ENCODE assay signal across 29 mouse cellular contexts in the genomic region with DNA sequence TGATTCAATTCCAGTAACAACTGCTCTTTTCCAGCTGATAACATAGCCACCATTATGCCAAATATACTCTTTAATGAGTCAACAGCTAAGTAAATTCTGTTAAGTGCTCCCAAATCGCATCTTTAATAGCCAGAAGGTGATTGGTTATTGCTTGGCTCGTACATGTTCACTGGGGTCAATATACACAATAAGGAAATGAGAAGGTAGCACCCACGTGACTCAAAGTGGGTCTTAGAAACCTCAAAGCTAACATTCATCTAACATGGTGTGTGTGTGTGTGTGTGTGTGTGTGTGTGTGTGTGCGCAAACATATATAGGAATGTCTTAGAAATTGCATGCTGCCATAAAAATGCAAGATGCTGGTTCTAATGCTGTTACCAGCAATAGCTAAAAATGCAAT.
DNase-seq lines count a peak whose midpoint lies in the region; ATAC-seq and TF ChIP-seq lines count a peak whose summit lies in the region.
"Had no signal": no experiment of that assay in that cellular context is flagged by ENCODE, and none has a peak within 500 bp of the region (broad histone marks: within the 10 kb centered on the region; RNA-seq: fewer than 3 reads in every experiment).

No protein-coding gene starts in this region.

- no peaks in the 10 kb centered on the region for H3K27me3 ChIP-seq in hindbrain, embryonic 13.5 days
- no peaks in the 10 kb centered on the region for H3K27me3 ChIP-seq in hindbrain, embryonic 10.5 days (ENCODE audit: insufficient read depth, poor library complexity, severe bottlenecking)
- H3K27me3 ChIP-seq in midbrain, embryonic 12.5 days = no peaks in the 10 kb centered on the region
- no peaks in the 10 kb centered on the region for H3K27me3 ChIP-seq in midbrain, postnatal 0 days (ENCODE audit: insufficient read depth, low read length)
- no peaks in the 10 kb centered on the region for H3K27me3 ChIP-seq in neural tube, embryonic 13.5 days
- H3K27me3 ChIP-seq: CH12.LX; embryonic facial prominence, embryonic 12.5 days; embryonic facial prominence, embryonic 15.5 days; forebrain, embryonic 12.5 days; heart, embryonic 13.5 days; Patski had no signal

- no peak overlapping the region for H3K4me3 ChIP-seq in hindbrain, embryonic 13.5 days
- no peak overlapping the region for H3K4me3 ChIP-seq in hindbrain, embryonic 10.5 days
- no peak overlapping the region for H3K4me3 ChIP-seq in midbrain, embryonic 12.5 days
- H3K4me3 ChIP-seq in midbrain, postnatal 0 days (ENCODE audit: low read depth, low read length) = no peak overlapping the region
- no peak overlapping the region for H3K4me3 ChIP-seq in neural tube, embryonic 13.5 days
- H3K4me3 ChIP-seq: embryonic facial prominence, embryonic 12.5 days; embryonic facial prominence, embryonic 15.5 days; forebrain, embryonic 12.5 days; heart, adult 2 months; heart, embryonic 10.5 days; heart, embryonic 13.5 days had no signal

- no peak for TF ChIP-seq CTCF in midbrain, postnatal 0 days (IDR thresholded peaks at IDR 0.05)

- no peak for DNase-seq in hindbrain, embryonic 10.5 days (ENCODE audit: low spot score)
- no peak for DNase-seq in midbrain, postnatal 0 days (ENCODE audit: low spot score)
- no peak for DNase-seq in neural tube, embryonic 10.5 days (ENCODE audit: extremely low spot score, low spot score)
- DNase-seq in kidney, postnatal 36 days = no peak
- DNase-seq: adrenal gland, postnatal 10 days; adrenal gland, postnatal 36 days; B cell, adult 2 months; cerebellum, adult 18-20 months; cerebellum, adult 9-11 months; cerebellum, postnatal 25 days; gastrocnemius, postnatal 10 days; gastrocnemius, postnatal 36 days; heart, adult 2 months; heart, postnatal 14 days; heart, postnatal 4 days had no signal

- no peak overlapping the region for H3K4me2 ChIP-seq in hindbrain, embryonic 13.5 days
- H3K4me2 ChIP-seq in midbrain, embryonic 12.5 days (replicated peaks) = no peak overlapping the region
- H3K4me2 ChIP-seq in midbrain, postnatal 0 days (ENCODE audit: low read depth, low read length, poor library complexity, severe bottlenecking) = no peak overlapping the region
- no peak overlapping the region for H3K4me2 ChIP-seq in neural tube, embryonic 13.5 days
- H3K4me2 ChIP-seq: embryonic facial prominence, embryonic 12.5 days; embryonic facial prominence, embryonic 15.5 days; heart, embryonic 13.5 days had no signal

- peaks cover 8% of the 10 kb centered on the region; the same call in 1 of the 2 replicates for H3K4me1 ChIP-seq in hindbrain, embryonic 13.5 days (replicated peaks)
- no peaks in the 10 kb centered on the region for H3K4me1 ChIP-seq in hindbrain, embryonic 10.5 days (replicated peaks)
- peaks cover 10% of the 10 kb centered on the region for H3K4me1 ChIP-seq in midbrain, embryonic 12.5 days
- no peaks in the 10 kb centered on the region for H3K4me1 ChIP-seq in midbrain, postnatal 0 days (ENCODE audit: insufficient read depth, low read length)
- no peaks in the 10 kb centered on the region; the same call in 1 of the 2 replicates for H3K4me1 ChIP-seq in neural tube, embryonic 13.5 days (replicated peaks)
- H3K4me1 ChIP-seq: embryonic facial prominence, embryonic 15.5 days; heart, embryonic 10.5 days had no signal

- no peak overlapping the region for H3K9ac ChIP-seq in hindbrain, embryonic 13.5 days
- H3K9ac ChIP-seq in midbrain, embryonic 12.5 days (replicated peaks) = no peak overlapping the region
- H3K9ac ChIP-seq in midbrain, postnatal 0 days (replicated peaks; ENCODE audit: low read length, poor library complexity, severe bottlenecking) = no peak overlapping the region
- no peak overlapping the region for H3K9ac ChIP-seq in neural tube, embryonic 13.5 days
- H3K9ac ChIP-seq: embryonic facial prominence, embryonic 12.5 days; embryonic facial prominence, embryonic 15.5 days; forebrain, embryonic 12.5 days; heart, embryonic 13.5 days had no signal

- peak overlapping the region; percentile 71; the same call in 1 of the 2 replicates for H3K27ac ChIP-seq in hindbrain, embryonic 13.5 days
- H3K27ac ChIP-seq in hindbrain, embryonic 10.5 days = no peak overlapping the region
- H3K27ac ChIP-seq in midbrain, embryonic 12.5 days (replicated peaks) = 0 out of 2 replicates have a peak overlapping the region, but pooled peaks have one; percentile 26
- H3K27ac ChIP-seq in midbrain, postnatal 0 days (ENCODE audit: low read depth, low read length) = no peak overlapping the region
- 0 out of 2 replicates have a peak overlapping the region, but pooled peaks have one; percentile 34 for H3K27ac ChIP-seq in neural tube, embryonic 13.5 days (replicated peaks)
- H3K27ac ChIP-seq: embryonic facial prominence, embryonic 12.5 days; embryonic facial prominence, embryonic 15.5 days; forebrain, embryonic 12.5 days; heart, adult 2 months; heart, embryonic 10.5 days; heart, embryonic 13.5 days; hindbrain, postnatal 0 days had no signal

- no peaks in the 10 kb centered on the region for H3K9me3 ChIP-seq in hindbrain, embryonic 13.5 days
- no peaks in the 10 kb centered on the region for H3K9me3 ChIP-seq in hindbrain, embryonic 10.5 days
- H3K9me3 ChIP-seq in midbrain, embryonic 12.5 days = no peaks in the 10 kb centered on the region
- H3K9me3 ChIP-seq in midbrain, postnatal 0 days (ENCODE audit: low read length) = no peaks in the 10 kb centered on the region
- H3K9me3 ChIP-seq in neural tube, embryonic 13.5 days = no peaks in the 10 kb centered on the region
- H3K9me3 ChIP-seq: embryonic facial prominence, embryonic 12.5 days; embryonic facial prominence, embryonic 15.5 days; forebrain, embryonic 12.5 days; heart, embryonic 10.5 days; heart, embryonic 13.5 days had no signal

- H3K36me3 ChIP-seq in hindbrain, embryonic 13.5 days = no peaks in the 10 kb centered on the region
- no peaks in the 10 kb centered on the region for H3K36me3 ChIP-seq in hindbrain, embryonic 10.5 days
- H3K36me3 ChIP-seq in midbrain, embryonic 12.5 days = no peaks in the 10 kb centered on the region
- no peaks in the 10 kb centered on the region for H3K36me3 ChIP-seq in midbrain, postnatal 0 days (ENCODE audit: insufficient read depth, low read length)
- no peaks in the 10 kb centered on the region for H3K36me3 ChIP-seq in neural tube, embryonic 13.5 days
- H3K36me3 ChIP-seq: embryonic facial prominence, embryonic 12.5 days; embryonic facial prominence, embryonic 15.5 days; forebrain, embryonic 12.5 days; G1E; heart, embryonic 10.5 days; heart, embryonic 13.5 days had no signal

- ATAC-seq in hindbrain, embryonic 13.5 days (ENCODE audit: low FRiP score) = peak; percentile 54; the same call in 1 of the 2 replicates
- ATAC-seq in midbrain, embryonic 12.5 days (ENCODE audit: low FRiP score, low read depth) = no peak
- no peak for ATAC-seq in midbrain, postnatal 0 days (ENCODE audit: low FRiP score)
- peak; percentile 69; the same call in 1 of the 2 replicates for ATAC-seq in neural tube, embryonic 13.5 days (ENCODE audit: low read depth)
- ATAC-seq: forebrain, embryonic 16.5 days; inflammation-experienced regulatory T-cells, adult 6 months; Patski had no signal

- 74% methylated on average over 4 of the region's 4 CpGs for WGBS in hindbrain, embryonic 13.5 days
- 89% methylated on average over 4 of the region's 4 CpGs for WGBS in hindbrain, embryonic 10.5 days
- 68% methylated on average over 4 of the region's 4 CpGs for WGBS in midbrain, embryonic 12.5 days
- 73% methylated on average over 4 of the region's 4 CpGs for WGBS in midbrain, postnatal 0 days
- WGBS in neural tube, embryonic 13.5 days = 74% methylated on average over 4 of the region's 4 CpGs

Comparison
In these comparisons a context has a peak if more than half of its experiments do, and no peak if none do; other contexts are left out.
1. H3K27ac ChIP-seq: peak in hindbrain, embryonic 13.5 days (single experiment), midbrain, embryonic 12.5 days (single experiment) and neural tube, embryonic 13.5 days (single experiment); none in hindbrain, embryonic 10.5 days (single experiment) and midbrain, postnatal 0 days (single experiment).
2. ATAC-seq: peak in hindbrain, embryonic 13.5 days (single experiment) and neural tube, embryonic 13.5 days (single experiment); none in midbrain, embryonic 12.5 days (single experiment) and midbrain, postnatal 0 days (single experiment).